Mouse (Mus musculus) right cerebral cortex, postnatal 10 days (tissue): ENCODE measurements around the gene Clec2e.

Source experiments
- DNase-seq, 2 experiments: peaks; one replicate each; pipeline ENCODE4 v3.0.0; 2021; ENCODE audit warnings: low spot score in 2 of 2

The Clec2e gene

GRCm38 (mm10) chr6:129058013-129058412 lies 42.7 kb downstream of the Clec2e start:
- DNase-seq: no peak

- no peak for DNase-seq
These were observed 44.5 kb downstream of the Clec2e start for GRCm38 (mm10) chr6:129056237-129056636.

GRCm38 (mm10) chr6:129051731-129052130 lies 49.0 kb downstream of the Clec2e start:
- no peak for DNase-seq

GRCm38 (mm10) chr6:129051086-129051485 lies 49.6 kb downstream of the Clec2e start:
- DNase-seq: no peak

GRCm38 (mm10) chr6:129049596-129050251 lies 51.0 kb downstream of the Clec2e start:
- no peak for DNase-seq

GRCm38 (mm10) chr6:129048857-129049473 lies 51.7 kb downstream of the Clec2e start:
- DNase-seq: peak; percentile 26 to 35

- no peak for DNase-seq
These were observed 52.3 kb downstream of the Clec2e start for GRCm38 (mm10) chr6:129048381-129048780.

GRCm38 (mm10) chr6:129045601-129046000 lies 55.1 kb downstream of the Clec2e start, which contains the start of gene Klrb1f:
Gene Klrb1f (plus strand): TSS chr6:129045901.
- no peak for DNase-seq

GRCm38 (mm10) chr6:129042470-129042869 lies 58.2 kb downstream of the Clec2e start:
- DNase-seq: no peak
